Mouse (Mus musculus): ENCODE data around the gene Plekhg1. TPM values are rescaled to one million over a fixed set of nuclear protein-coding genes. Genes with fewer than 3 reads are reported as not detected.

Gene Plekhg1
- polyA plus RNA-seq, 2 experiments = 14.3 to 20.9 TPM

GRCm38 (mm10) chr10:4006296-4007015 lies 266.3 kb downstream of the Plekhg1 start:
- ATAC-seq (ENCODE audit: low FRiP score, low read depth) (peak; percentile 71; the same call in 1 of the 2 replicates), DNase-seq (ENCODE audit: low spot score) (peak; percentile 68)
- Histone ChIP-seq H3K4me1 (ENCODE audit: control insufficient read depth, insufficient read depth, low read length) (peaks cover 14% of the 10 kb centered on the region), H3K4me3 (replicated peaks; ENCODE audit: low read length) (no peak overlapping the region), H3K9ac (ENCODE audit: low read depth, low read length, severe bottlenecking) (no peak overlapping the region), H3K27ac (replicated peaks; ENCODE audit: low read depth, low read length) (peak overlapping the region; percentile 33; the same call in 1 of the 2 replicates), H3K4me2 (replicated peaks; ENCODE audit: low read depth, low read length, severe bottlenecking) (no peak overlapping the region), H3K27me3 (ENCODE audit: control insufficient read depth, insufficient read depth, low read length) (no peaks in the 10 kb centered on the region), H3K9me3 (ENCODE audit: control insufficient read depth, low read length) (no peaks in the 10 kb centered on the region), H3K36me3 (ENCODE audit: control insufficient read depth, insufficient read depth, low read length) (peaks cover 8% of the 10 kb centered on the region; the same call in 1 of the 2 replicates)
- TF ChIP-seq POLR2A (IDR thresholded peaks at IDR 0.05; ENCODE audit: borderline replicate concordance, extremely low read depth, insufficient read depth, insufficient read length) = no peak
- 49% methylated on average over 7 of the region's 7 CpGs for WGBS

Other genes with a start within 250 kb of the Plekhg1 start
- gene Iyd, start 200.1 kb upstream of the Plekhg1 start, polyA plus RNA-seq (2012; rRNA removed) = 0.20 TPM in 2 replicates
- gene Iyd, start 200.1 kb upstream of the Plekhg1 start, polyA plus RNA-seq (2014; fragmentation: Nextera tagmentation; extraction: Ambion mirVana) = 0.88 and 1.6 TPM in 2 replicates
- gene Mthfd1l, start 232.8 kb downstream of the Plekhg1 start, polyA plus RNA-seq (2012; rRNA removed) = 8.2 and 10.2 TPM in 2 replicates
- gene Mthfd1l, start 232.8 kb downstream of the Plekhg1 start, polyA plus RNA-seq (2014; fragmentation: Nextera tagmentation; extraction: Ambion mirVana) = 10.1 and 10.4 TPM in 2 replicates

Measured in limb, embryonic 14.5 days (tissue).